Mouse (Mus musculus): Measurements from ENCODE around the gene Vmn1r14. TPM values are rescaled to one million over a fixed set of nuclear protein-coding genes. Genes with fewer than 3 reads are reported as not detected.

Gene Vmn1r14
- total and polyA plus RNA-seq, 2 experiments, result not detected

DNA sequence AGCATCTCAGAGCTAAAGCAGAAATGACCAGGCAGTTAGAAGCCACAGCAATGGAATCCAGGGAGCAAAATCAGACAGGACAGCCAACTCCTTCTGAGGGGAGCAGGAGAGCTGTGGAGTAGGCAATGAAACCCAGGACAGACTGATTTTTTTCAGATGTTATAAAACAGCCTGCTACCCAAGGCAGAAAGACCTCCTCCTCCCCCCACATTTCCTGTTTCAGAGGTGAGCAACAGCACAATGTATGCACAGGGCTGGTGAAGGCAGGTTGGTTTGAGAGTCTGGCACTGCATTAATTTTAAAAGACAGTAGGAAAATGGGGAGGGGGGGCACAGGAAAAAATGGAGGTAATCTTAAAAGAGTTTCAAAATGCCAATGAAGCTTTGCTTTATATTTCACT is 41.0 kb downstream of the Vmn1r14 start:
- Histone ChIP-seq H3K36me3 (ENCODE audit: control insufficient read depth, insufficient read depth, low read length) (no peaks in the 10 kb centered on the region), H3K27me3 (ENCODE audit: control insufficient read depth, insufficient read depth, low read length) (no peaks in the 10 kb centered on the region), H3K4me3 (ENCODE audit: insufficient read depth, low read depth, low read length) (no peak overlapping the region), H3K27ac (replicated peaks; ENCODE audit: insufficient read depth, low read depth, low read length) (no peak overlapping the region), H3K4me1 (ENCODE audit: control insufficient read depth, insufficient read depth, low read length) (no peaks in the 10 kb centered on the region), H3K79me2 (ENCODE audit: control insufficient read depth, insufficient read depth, low read length) (no peaks in the 10 kb centered on the region), H3K9ac (ENCODE audit: low read depth, low read length) (no peak overlapping the region)
- DNase-seq (ENCODE audit: extremely low read depth, low read depth, low spot score), result no peak
- TF ChIP-seq CTCF (IDR thresholded peaks at IDR 0.05; ENCODE audit: low read depth, low read length), result no peak
- no peak for TF ChIP-seq POLR2A (IDR thresholded peaks at IDR 0.05; ENCODE audit: extremely low read depth, insufficient read depth, low read length)

DNA sequence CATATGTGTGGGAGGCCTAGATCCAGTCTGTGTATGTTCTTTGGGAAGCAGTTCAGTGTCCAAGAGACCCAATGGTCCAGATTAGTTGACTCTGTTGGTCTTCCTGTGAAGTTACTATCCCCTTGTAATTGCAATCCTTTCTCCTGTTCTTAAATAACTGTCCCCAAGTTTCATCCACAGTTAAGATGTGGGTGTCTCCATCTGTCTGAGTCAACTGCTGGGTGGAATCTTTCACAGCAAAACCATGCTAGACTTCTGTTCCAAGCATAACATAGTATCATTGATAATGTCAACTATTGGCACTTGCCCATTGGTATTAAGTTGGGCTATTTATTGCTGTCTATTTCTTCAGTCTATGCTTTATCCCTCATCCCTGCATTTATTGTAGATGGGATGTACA is 47.5 kb downstream of the Vmn1r14 start:
- TF ChIP-seq CTCF (IDR thresholded peaks at IDR 0.05; ENCODE audit: low read depth, low read length) (no peak), POLR2A (IDR thresholded peaks at IDR 0.05; ENCODE audit: extremely low read depth, insufficient read depth, low read length) (no peak)
- H3K4me3 ChIP-seq (ENCODE audit: insufficient read depth, low read depth, low read length), result no peak overlapping the region
- H3K9ac ChIP-seq (ENCODE audit: low read depth, low read length), result no peak overlapping the region
- H3K27me3 ChIP-seq (ENCODE audit: control insufficient read depth, insufficient read depth, low read length), result 0 out of 2 replicates have a peak, but pooled peaks cover 3% of the 10 kb centered on the region
- H3K79me2 ChIP-seq (ENCODE audit: control insufficient read depth, insufficient read depth, low read length), result no peaks in the 10 kb centered on the region
- DNase-seq (ENCODE audit: extremely low read depth, low read depth, low spot score), result no peak
- no peaks in the 10 kb centered on the region for H3K4me1 ChIP-seq (ENCODE audit: control insufficient read depth, insufficient read depth, low read length)
- no peaks in the 10 kb centered on the region for H3K36me3 ChIP-seq (ENCODE audit: control insufficient read depth, insufficient read depth, low read length)
- H3K27ac ChIP-seq (replicated peaks; ENCODE audit: insufficient read depth, low read depth, low read length), result no peak overlapping the region

Other genes starting within 250 kb of the Vmn1r14 start
- gene Vmn1r6, start 234.4 kb upstream of the Vmn1r14 start, total RNA-seq (2014; rRNA removed), result 0.13 TPM in 1 of 2 replicates, not detected in the other
- not detected in 2 replicates for gene Vmn1r6, start 234.4 kb upstream of the Vmn1r14 start, polyA plus RNA-seq (2012; rRNA removed)
- gene Vmn1r7, start 206.4 kb upstream of the Vmn1r14 start, total RNA-seq (2014; rRNA removed), result not detected in 2 replicates
- not detected in 2 replicates for gene Vmn1r7, start 206.4 kb upstream of the Vmn1r14 start, polyA plus RNA-seq (2012; rRNA removed)
- gene Vmn1r8, start 199.4 kb upstream of the Vmn1r14 start, total RNA-seq (2014; rRNA removed), result not detected in 2 replicates
- not detected in 2 replicates for gene Vmn1r8, start 199.4 kb upstream of the Vmn1r14 start, polyA plus RNA-seq (2012; rRNA removed)
- gene Vmn1r9, start 164.9 kb upstream of the Vmn1r14 start, total RNA-seq (2014; rRNA removed), result not detected in 2 replicates
- gene Vmn1r9, start 164.9 kb upstream of the Vmn1r14 start, polyA plus RNA-seq (2012; rRNA removed), result not detected in 2 replicates
- gene Vmn1r10, start 122.2 kb upstream of the Vmn1r14 start, total RNA-seq (2014; rRNA removed), result not detected in 2 replicates
- not detected in 2 replicates for gene Vmn1r10, start 122.2 kb upstream of the Vmn1r14 start, polyA plus RNA-seq (2012; rRNA removed)
- not detected in 2 replicates for gene Vmn1r11, start 98.2 kb upstream of the Vmn1r14 start, total RNA-seq (2014; rRNA removed)
- gene Vmn1r11, start 98.2 kb upstream of the Vmn1r14 start, polyA plus RNA-seq (2012; rRNA removed), result not detected in 2 replicates
- gene Vmn1r12, start 74.8 kb upstream of the Vmn1r14 start, total RNA-seq (2014; rRNA removed), result not detected in 2 replicates
- gene Vmn1r12, start 74.8 kb upstream of the Vmn1r14 start, polyA plus RNA-seq (2012; rRNA removed), result not detected in 2 replicates
- gene Vmn1r13, start 28.4 kb upstream of the Vmn1r14 start, total RNA-seq (2014; rRNA removed), result not detected in 2 replicates
- gene Vmn1r13, start 28.4 kb upstream of the Vmn1r14 start, polyA plus RNA-seq (2012; rRNA removed), result not detected in 2 replicates
- gene Vmn1r15, start 26.3 kb downstream of the Vmn1r14 start, total RNA-seq (2014; rRNA removed), result not detected in 2 replicates
- not detected in 2 replicates for gene Vmn1r15, start 26.3 kb downstream of the Vmn1r14 start, polyA plus RNA-seq (2012; rRNA removed)
- not detected in 2 replicates for gene Vmn1r16, start 97.8 kb downstream of the Vmn1r14 start, total RNA-seq (2014; rRNA removed)
- gene Vmn1r16, start 97.8 kb downstream of the Vmn1r14 start, polyA plus RNA-seq (2012; rRNA removed), result not detected in 2 replicates
- gene Vmn1r17, start 132.0 kb downstream of the Vmn1r14 start, total RNA-seq (2014; rRNA removed), result not detected in 2 replicates
- gene Vmn1r17, start 132.0 kb downstream of the Vmn1r14 start, polyA plus RNA-seq (2012; rRNA removed), result not detected in 2 replicates
- gene Vmn1r18, start 164.1 kb downstream of the Vmn1r14 start, total RNA-seq (2014; rRNA removed), result not detected in 2 replicates
- gene Vmn1r18, start 164.1 kb downstream of the Vmn1r14 start, polyA plus RNA-seq (2012; rRNA removed), result not detected in 2 replicates
- not detected in 2 replicates for gene Vmn1r19, start 172.1 kb downstream of the Vmn1r14 start, total RNA-seq (2014; rRNA removed)
- gene Vmn1r19, start 172.1 kb downstream of the Vmn1r14 start, polyA plus RNA-seq (2012; rRNA removed), result not detected in 2 replicates
- not detected in 2 replicates for gene Vmn1r20, start 197.2 kb downstream of the Vmn1r14 start, total RNA-seq (2014; rRNA removed)
- not detected in 2 replicates for gene Vmn1r20, start 197.2 kb downstream of the Vmn1r14 start, polyA plus RNA-seq (2012; rRNA removed)